Comparison of ENCODE assay signal across 20 mouse cellular contexts in genomic region chr5:91729868-91730267, GRCm38 (mm10).
DNase-seq lines count a peak whose midpoint lies in the region; ATAC-seq and TF ChIP-seq lines count a peak whose summit lies in the region.
"Had no signal": no experiment of that assay in that cellular context is flagged by ENCODE, and none has a peak within 500 bp of the region (broad histone marks: within the 10 kb centered on the region; RNA-seq: fewer than 3 reads in every experiment).

No protein-coding gene starts in this region.

- TF ChIP-seq POLR2A in lung, adult 2 months (IDR thresholded peaks at IDR 0.05; ENCODE audit: borderline replicate concordance, extremely low read depth, low read depth, low read length) = no peak

- no peak overlapping the region for H3K4me3 ChIP-seq in lung, embryonic 16.5 days (ENCODE audit: low read length)
- no peak overlapping the region for H3K4me3 ChIP-seq in lung, adult 2 months (replicated peaks; ENCODE audit: extremely low read depth, low read depth, low read length)
- H3K4me3 ChIP-seq in embryonic facial prominence, embryonic 15.5 days (replicated peaks) = no peak overlapping the region
- H3K4me3 ChIP-seq in intestine, embryonic 15.5 days (replicated peaks) = no peak overlapping the region
- H3K4me3 ChIP-seq in stomach, embryonic 16.5 days (replicated peaks; ENCODE audit: low read length) = no peak overlapping the region
- H3K4me3 ChIP-seq: heart, embryonic 12.5 days; hindbrain, embryonic 15.5 days; midbrain, embryonic 10.5 days; neural tube, embryonic 12.5 days had no signal

- H3K4me2 ChIP-seq in lung, embryonic 16.5 days (ENCODE audit: low read depth, low read length) = no peak overlapping the region
- no peak overlapping the region for H3K4me2 ChIP-seq in embryonic facial prominence, embryonic 15.5 days (replicated peaks)
- H3K4me2 ChIP-seq in intestine, embryonic 15.5 days (replicated peaks) = no peak overlapping the region
- no peak overlapping the region for H3K4me2 ChIP-seq in stomach, embryonic 16.5 days (ENCODE audit: low read depth, low read length)
- H3K4me2 ChIP-seq: heart, embryonic 12.5 days; hindbrain, embryonic 15.5 days; lung, embryonic 14.5 days; neural tube, embryonic 12.5 days had no signal

- no peak for TF ChIP-seq CTCF in lung, adult 2 months (IDR thresholded peaks at IDR 0.05; ENCODE audit: insufficient read depth, low read length)

- 42% methylated on average over 2 of the region's 3 CpGs for WGBS in lung, embryonic 16.5 days
- 39% methylated on average over 3 of the region's 3 CpGs for WGBS in lung, adult 2 months
- WGBS in embryonic facial prominence, embryonic 15.5 days = 31% methylated on average over 3 of the region's 3 CpGs
- WGBS in intestine, embryonic 15.5 days = 50% methylated on average over 3 of the region's 3 CpGs
- WGBS in stomach, embryonic 16.5 days = 46% methylated on average over 3 of the region's 3 CpGs

- H3K4me1 ChIP-seq in lung, embryonic 16.5 days (replicated peaks; ENCODE audit: control insufficient read depth, insufficient read depth, low read length) = no peaks in the 10 kb centered on the region
- no peaks in the 10 kb centered on the region for H3K4me1 ChIP-seq in lung, adult 2 months (ENCODE audit: control insufficient read depth, insufficient read depth, low read length)
- H3K4me1 ChIP-seq in embryonic facial prominence, embryonic 15.5 days = no peaks in the 10 kb centered on the region
- no peaks in the 10 kb centered on the region for H3K4me1 ChIP-seq in intestine, embryonic 15.5 days (replicated peaks)
- H3K4me1 ChIP-seq in stomach, embryonic 16.5 days (ENCODE audit: control insufficient read depth, insufficient read depth, low read length) = no peaks in the 10 kb centered on the region
- H3K4me1 ChIP-seq: hindbrain, embryonic 15.5 days; neural tube, embryonic 12.5 days had no signal

- no peak overlapping the region for H3K27ac ChIP-seq in lung, embryonic 16.5 days (ENCODE audit: low read length)
- no peak overlapping the region for H3K27ac ChIP-seq in embryonic facial prominence, embryonic 15.5 days (replicated peaks)
- H3K27ac ChIP-seq in intestine, embryonic 15.5 days = no peak overlapping the region
- H3K27ac ChIP-seq in stomach, embryonic 16.5 days (ENCODE audit: low read length) = no peak overlapping the region
- H3K27ac ChIP-seq: hindbrain, embryonic 15.5 days; midbrain, embryonic 10.5 days; neural tube, embryonic 12.5 days had no signal

- DNase-seq in lung, adult 2 months = no peak
- DNase-seq in layer of hippocampus, adult 9-10 months (ENCODE audit: low spot score) = no peak
- DNase-seq in neural tube, embryonic 10.5 days (ENCODE audit: extremely low spot score, low spot score) = no peak
- DNase-seq: cerebellum, adult 9-11 months; embryo, embryonic 11 days; gastrocnemius, postnatal 14 days; kidney, adult 8-10 months; kidney, postnatal 4 days; liver; lung, embryonic 14.5 days; right cerebral cortex, postnatal 14 days; thymus, postnatal 36 days had no signal

- no peaks in the 10 kb centered on the region for H3K36me3 ChIP-seq in lung, embryonic 16.5 days (ENCODE audit: control insufficient read depth, insufficient read depth, low read length)
- H3K36me3 ChIP-seq in embryonic facial prominence, embryonic 15.5 days = no peaks in the 10 kb centered on the region
- no peaks in the 10 kb centered on the region for H3K36me3 ChIP-seq in intestine, embryonic 15.5 days
- no peaks in the 10 kb centered on the region for H3K36me3 ChIP-seq in stomach, embryonic 16.5 days (ENCODE audit: control insufficient read depth, insufficient read depth, low read length)
- H3K36me3 ChIP-seq: heart, embryonic 12.5 days; hindbrain, embryonic 15.5 days; midbrain, embryonic 10.5 days; neural tube, embryonic 12.5 days had no signal

- H3K9me3 ChIP-seq in lung, embryonic 16.5 days (ENCODE audit: control insufficient read depth, low read length) = no peaks in the 10 kb centered on the region
- H3K9me3 ChIP-seq in embryonic facial prominence, embryonic 15.5 days (replicated peaks) = no peaks in the 10 kb centered on the region
- no peaks in the 10 kb centered on the region for H3K9me3 ChIP-seq in intestine, embryonic 15.5 days
- no peaks in the 10 kb centered on the region for H3K9me3 ChIP-seq in stomach, embryonic 16.5 days (replicated peaks; ENCODE audit: control insufficient read depth, low read length)
- H3K9me3 ChIP-seq: heart, embryonic 12.5 days; hindbrain, embryonic 15.5 days; midbrain, embryonic 10.5 days; neural tube, embryonic 12.5 days had no signal

- H3K9ac ChIP-seq in lung, embryonic 16.5 days (ENCODE audit: low read length) = no peak overlapping the region
- H3K9ac ChIP-seq in embryonic facial prominence, embryonic 15.5 days = no peak overlapping the region
- H3K9ac ChIP-seq in intestine, embryonic 15.5 days = no peak overlapping the region
- H3K9ac ChIP-seq in stomach, embryonic 16.5 days (ENCODE audit: low read length) = no peak overlapping the region
- H3K9ac ChIP-seq: heart, embryonic 12.5 days; hindbrain, embryonic 15.5 days; lung, embryonic 14.5 days; neural tube, embryonic 12.5 days had no signal

- peak; percentile 56; the same call in 1 of the 2 replicates for ATAC-seq in lung, embryonic 16.5 days (ENCODE audit: low read depth)
- ATAC-seq in embryonic facial prominence, embryonic 15.5 days (ENCODE audit: insufficient number of reproducible peaks, low FRiP score, low TSS enrichment, low read depth) = 0 out of 2 replicates have a peak, but pooled peaks have one; percentile 39
- peak; percentile 83 for ATAC-seq in intestine, embryonic 15.5 days
- ATAC-seq in stomach, embryonic 16.5 days (ENCODE audit: insufficient read depth, low FRiP score) = peak; percentile 76

- H3K27me3 ChIP-seq in lung, embryonic 16.5 days (ENCODE audit: control insufficient read depth, insufficient read depth, low read depth, low read length) = no peaks in the 10 kb centered on the region
- no peaks in the 10 kb centered on the region for H3K27me3 ChIP-seq in embryonic facial prominence, embryonic 15.5 days
- H3K27me3 ChIP-seq in intestine, embryonic 15.5 days (replicated peaks) = no peaks in the 10 kb centered on the region
- H3K27me3 ChIP-seq in stomach, embryonic 16.5 days (ENCODE audit: control insufficient read depth, insufficient read depth, low read length) = no peaks in the 10 kb centered on the region
- H3K27me3 ChIP-seq: heart, embryonic 12.5 days; neural tube, embryonic 12.5 days had no signal
